Mouse (Mus musculus) midbrain, embryonic 11.5 days (tissue): ENCODE data around the gene Rhod. TPM values are rescaled to one million over a fixed set of nuclear protein-coding genes. Genes with fewer than 3 reads are reported as not detected.

Experiments used
- ATAC-seq: fragments of 200-750 bp; cut with Nextera tagmentation; 2 replicates; pipeline ENCODE4 v1.8.0; 2017; ENCODE audit warnings: moderate TSS enrichment, moderate library complexity; ENCODE audit not compliant: low FRiP score
- DNase-seq: peaks from one replicate; pipeline ENCODE4 v3.0.0; 2015; ENCODE audit warnings: low spot score; ENCODE audit errors: missing footprints
- H3K27ac ChIP-seq: fragments of 300-500 bp; sonication (generic); 2 replicates; pipeline ENCODE4 v1.5.1; 2014; ENCODE audit warnings: low read depth, low read length
- H3K27me3 ChIP-seq: fragments of 300-500 bp; sonication (generic); 2 replicates; pipeline ENCODE4 v1.6.1; 2014; ENCODE audit warnings: mild to moderate bottlenecking, low read length, moderate library complexity, mixed read lengths; ENCODE audit not compliant: control insufficient read depth, insufficient read depth
- H3K36me3 ChIP-seq: fragments of 300-500 bp; sonication (generic); 2 replicates; pipeline ENCODE4 v1.6.1; 2014; ENCODE audit warnings: mild to moderate bottlenecking, low read length, moderate library complexity, mixed read lengths; ENCODE audit not compliant: control insufficient read depth, insufficient read depth
- H3K4me1 ChIP-seq: fragments of 300-500 bp; sonication (generic); 2 replicates; pipeline ENCODE4 v1.6.1; 2014; ENCODE audit warnings: low read length; ENCODE audit not compliant: control insufficient read depth, insufficient read depth
- H3K4me2 ChIP-seq: fragments of 300-500 bp; sonication (generic); 2 replicates; pipeline ENCODE4 v1.6.1; 2014; ENCODE audit warnings: mild to moderate bottlenecking, moderate library complexity
- H3K4me3 ChIP-seq: fragments of 300-500 bp; sonication (generic); 2 replicates; pipeline ENCODE4 v1.5.1; 2014; ENCODE audit warnings: low read depth, low read length
- H3K9ac ChIP-seq: fragments of 300-500 bp; sonication (generic); 2 replicates; pipeline ENCODE4 v1.6.1; 2014; ENCODE audit warnings: low read length
- H3K9me3 ChIP-seq: fragments of 300-500 bp; sonication (generic); 2 replicates; pipeline ENCODE4 v1.6.1; 2016; ENCODE audit warnings: low read length; ENCODE audit not compliant: control insufficient read depth
- WGBS: fragments of 180-500 bp; shearing (Covaris S2); extraction: QIAGEN DNeasy Blood & Tissue Kit; methylation state at CpG from one replicate; pipeline ENCODE4 v1.1.7; 2014; 5-methylcytosine and 5-hydroxymethylcytosine counted together
- polyA plus RNA-seq: library from polyadenylated mRNA; unstranded; fragments of >200 nt; fragmentation: Nextera tagmentation; extraction: Ambion mirVana; gene quantifications from 2 replicates; pipeline ENCODE4 v1.2.1, GENCODE M21; 2014

Gene Rhod
- polyA plus RNA-seq, 1 experiment from 2014 or later: 11.1 TPM

GRCm38 (mm10) chr19:4441621-4442161 lies 2.5 kb upstream of the Rhod start:
- Histone ChIP-seq H3K27ac (no peak overlapping the region), H3K4me2 (no peak overlapping the region), H3K4me3 (no peak overlapping the region), H3K36me3 (no peaks in the 10 kb centered on the region), H3K27me3 (peaks cover 15% of the 10 kb centered on the region), H3K9me3 (no peaks in the 10 kb centered on the region), H3K9ac (no peak overlapping the region), H3K4me1 (peaks cover 6% of the 10 kb centered on the region)
- DNase-seq (peak; percentile 88), ATAC-seq (no peak)
- WGBS: 45% methylated on average over 10 of the region's 10 CpGs

- no peaks in the 10 kb centered on the region for H3K9me3 ChIP-seq
- DNase-seq: peak; percentile 95
- H3K36me3 ChIP-seq: no peaks in the 10 kb centered on the region
- H3K4me2 ChIP-seq: no peak overlapping the region
- peaks cover 15% of the 10 kb centered on the region for H3K27me3 ChIP-seq
- H3K4me1 ChIP-seq: peaks cover 6% of the 10 kb centered on the region
- 26% methylated on average over 6 of the region's 6 CpGs for WGBS
- H3K9ac ChIP-seq: no peak overlapping the region
- no peak overlapping the region for H3K27ac ChIP-seq
- no peak overlapping the region for H3K4me3 ChIP-seq
- no peak for ATAC-seq
These were observed 1.9 kb upstream of the Rhod start for GRCm38 (mm10) chr19:4441090-4441591.

- Histone ChIP-seq H3K4me1 (peaks cover 6% of the 10 kb centered on the region), H3K27ac (no peak overlapping the region), H3K9ac (no peak overlapping the region), H3K36me3 (no peaks in the 10 kb centered on the region), H3K27me3 (peaks cover 15% of the 10 kb centered on the region), H3K4me2 (no peak overlapping the region), H3K4me3 (no peak overlapping the region), H3K9me3 (no peaks in the 10 kb centered on the region)
- ATAC-seq: no peak
- DNase-seq: peak; percentile 86
- whole genome bisulfite sequencing: 10% methylated on average over 8 of the region's 8 CpGs
These were observed 990 bp upstream of the Rhod start for GRCm38 (mm10) chr19:4440222-4440621.

- Histone ChIP-seq H3K27ac (no peak overlapping the region), H3K4me2 (peak overlapping the region; percentile 89), H3K36me3 (no peaks in the 10 kb centered on the region), H3K9me3 (no peaks in the 10 kb centered on the region), H3K4me3 (peak overlapping the region; percentile 51), H3K27me3 (peaks cover 15% of the 10 kb centered on the region), H3K4me1 (peaks cover 6% of the 10 kb centered on the region), H3K9ac (peak overlapping the region; percentile 57)
- 7% methylated on average over 8 of the region's 8 CpGs for WGBS
- ATAC-seq (no peak), DNase-seq (no peak)
These were observed 456 bp downstream of the Rhod start for GRCm38 (mm10) chr19:4438791-4439160.

GRCm38 (mm10) chr19:4437886-4438285 lies 1.3 kb downstream of the Rhod start:
- H3K27ac ChIP-seq: no peak overlapping the region
- H3K9me3 ChIP-seq: no peaks in the 10 kb centered on the region
- H3K36me3 ChIP-seq: no peaks in the 10 kb centered on the region
- H3K4me3 ChIP-seq: no peak overlapping the region
- peaks cover 15% of the 10 kb centered on the region for H3K27me3 ChIP-seq
- WGBS: 68% methylated on average over 6 of the region's 6 CpGs
- ATAC-seq: no peak
- H3K4me1 ChIP-seq: peaks cover 6% of the 10 kb centered on the region
- H3K4me2 ChIP-seq: no peak overlapping the region
- no peak for DNase-seq
- no peak overlapping the region for H3K9ac ChIP-seq

GRCm38 (mm10) chr19:4436254-4436653 lies 3.0 kb downstream of the Rhod start:
- H3K9me3 ChIP-seq: no peaks in the 10 kb centered on the region
- ATAC-seq (no peak), DNase-seq (no peak)
- peaks cover 15% of the 10 kb centered on the region for H3K27me3 ChIP-seq
- no peak overlapping the region for H3K4me3 ChIP-seq
- no peak overlapping the region for H3K27ac ChIP-seq
- H3K36me3 ChIP-seq: no peaks in the 10 kb centered on the region
- WGBS: 89% methylated on average over 3 of the region's 3 CpGs
- peaks cover 6% of the 10 kb centered on the region for H3K4me1 ChIP-seq
- no peak overlapping the region for H3K4me2 ChIP-seq
- no peak overlapping the region for H3K9ac ChIP-seq

GRCm38 (mm10) chr19:4434999-4435398 lies 4.2 kb downstream of the Rhod start:
- DNase-seq: no peak
- H3K9ac ChIP-seq: no peak overlapping the region
- H3K27me3 ChIP-seq: peaks cover 12% of the 10 kb centered on the region
- no peaks in the 10 kb centered on the region for H3K9me3 ChIP-seq
- no peak for ATAC-seq
- no peak overlapping the region for H3K4me2 ChIP-seq
- H3K4me3 ChIP-seq: no peak overlapping the region
- no peak overlapping the region for H3K27ac ChIP-seq
- WGBS: 94% methylated on average over 1 of the region's 1 CpGs
- H3K4me1 ChIP-seq: peaks cover 6% of the 10 kb centered on the region
- no peaks in the 10 kb centered on the region for H3K36me3 ChIP-seq

- DNase-seq (no peak), ATAC-seq (no peak)
- Histone ChIP-seq H3K27ac (no peak overlapping the region), H3K4me2 (no peak overlapping the region), H3K36me3 (no peaks in the 10 kb centered on the region), H3K9me3 (no peaks in the 10 kb centered on the region), H3K27me3 (peaks cover under 1% of the 10 kb centered on the region; the same call in 1 of the 2 replicates), H3K4me3 (no peak overlapping the region), H3K4me1 (no peaks in the 10 kb centered on the region), H3K9ac (no peak overlapping the region)
- WGBS: 88% methylated on average over 1 of the region's 1 CpGs
These were observed 5.5 kb downstream of the Rhod start for GRCm38 (mm10) chr19:4433756-4434155.

GRCm38 (mm10) chr19:4430091-4430620 lies 9.1 kb downstream of the Rhod start:
- no peak for ATAC-seq
- no peaks in the 10 kb centered on the region for H3K27me3 ChIP-seq
- no peak overlapping the region for H3K4me3 ChIP-seq
- H3K9me3 ChIP-seq: no peaks in the 10 kb centered on the region
- H3K4me1 ChIP-seq: no peaks in the 10 kb centered on the region
- no peak overlapping the region for H3K9ac ChIP-seq
- no peak overlapping the region for H3K4me2 ChIP-seq
- no peak overlapping the region for H3K27ac ChIP-seq
- no peak for DNase-seq
- 95% methylated on average over 4 of the region's 4 CpGs for whole genome bisulfite sequencing
- no peaks in the 10 kb centered on the region for H3K36me3 ChIP-seq
